Mouse (Mus musculus): Measurements from ENCODE around the gene Fubp1.

GRCm38 (mm10) chr3:152202942-152203341 lies 7.3 kb upstream of the Fubp1 start:
- TF ChIP-seq CTCF (IDR thresholded peaks at IDR 0.05; ENCODE audit: insufficient read depth, low read depth, low read length) (no peak), POLR2A (IDR thresholded peaks at IDR 0.05; ENCODE audit: insufficient read depth, low read depth, low read length) (no peak)

Data from olfactory bulb, adult 2 months (tissue).